Mouse (Mus musculus) liver, embryonic 12.5 days (tissue): Measurements from ENCODE around the gene Uvssa. TPM values are rescaled to one million over a fixed set of nuclear protein-coding genes. Genes with fewer than 3 reads are reported as not detected.

ENCODE experiments used
- ATAC-seq: fragments of 200-750 bp; cut with Nextera tagmentation; 2 replicates; pipeline ENCODE4 v1.8.0; 2017; ENCODE audit warnings: moderate number of reproducible peaks, mild to moderate bottlenecking, moderate library complexity
- H3K27ac ChIP-seq: fragments of 300-500 bp; sonication (generic); 2 replicates; pipeline ENCODE4 v1.5.1; 2016; ENCODE audit warnings: mild to moderate bottlenecking
- H3K27me3 ChIP-seq: fragments of 300-500 bp; sonication (generic); replicated peaks from 2 replicates; pipeline ENCODE4 v1.6.1; 2016; ENCODE audit warnings: mild to moderate bottlenecking, moderate library complexity
- H3K36me3 ChIP-seq: fragments of 300-500 bp; sonication (generic); 2 replicates; pipeline ENCODE4 v1.6.1; 2016; ENCODE audit warnings: mild to moderate bottlenecking, moderate library complexity
- H3K4me1 ChIP-seq: fragments of 300-500 bp; sonication (generic); 2 replicates; pipeline ENCODE4 v1.6.1; 2016
- H3K4me2 ChIP-seq: fragments of 300-500 bp; sonication (generic); 2 replicates; pipeline ENCODE4 v1.6.1; 2016; ENCODE audit warnings: mild to moderate bottlenecking, moderate library complexity
- H3K4me3 ChIP-seq: fragments of 300-500 bp; sonication (generic); 2 replicates; pipeline ENCODE4 v1.5.1; 2016; ENCODE audit warnings: mild to moderate bottlenecking, moderate library complexity
- H3K9ac ChIP-seq: fragments of 300-500 bp; sonication (generic); 2 replicates; pipeline ENCODE4 v1.6.1; 2016; ENCODE audit warnings: mild to moderate bottlenecking, moderate library complexity
- H3K9me3 ChIP-seq: fragments of 300-500 bp; sonication (generic); replicated peaks from 2 replicates; pipeline ENCODE4 v1.6.1; 2016; ENCODE audit warnings: mild to moderate bottlenecking, moderate library complexity
- WGBS: fragments of 180-500 bp; shearing (Covaris S2); methylation state at CpG from one replicate; pipeline ENCODE4 v1.1.7; 2016; ENCODE audit not compliant: insufficient replicate concordance; 5-methylcytosine and 5-hydroxymethylcytosine counted together
- polyA plus RNA-seq: library from polyadenylated mRNA; unstranded; fragments of >200 nt; fragmentation: Nextera tagmentation; extraction: Ambion mirVana; gene quantifications from 2 replicates; pipeline ENCODE4 v1.2.1, GENCODE M21; 2016

Gene Uvssa
- polyA plus RNA-seq, 1 experiment from 2014 or later, result 3.6 TPM

DNA sequence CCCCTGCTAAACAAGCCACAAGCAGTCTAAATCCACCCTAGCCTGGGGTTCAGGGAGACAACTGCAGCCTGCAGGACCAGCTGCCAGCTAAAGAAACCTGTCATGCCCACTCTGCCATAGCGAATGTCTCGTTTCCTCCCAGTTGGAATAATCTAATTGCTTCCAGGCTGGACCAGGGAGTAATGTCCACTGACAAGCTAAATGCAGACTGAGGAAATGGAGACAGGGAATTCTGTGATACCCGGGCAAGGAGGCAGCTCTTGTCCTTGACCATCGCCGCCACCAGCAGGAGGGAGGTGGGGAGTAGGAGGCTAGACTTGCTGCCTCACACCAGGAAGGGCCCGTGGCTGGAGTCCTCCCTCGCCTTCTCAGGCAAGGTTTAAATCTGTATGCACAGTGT, 86.0 kb downstream of the Uvssa start:
- H3K4me1 ChIP-seq, result no peaks in the 10 kb centered on the region
- no peak for ATAC-seq
- no peak overlapping the region for H3K4me3 ChIP-seq
- 58% methylated on average over 7 of the region's 7 CpGs for WGBS
- H3K27me3 ChIP-seq, result 0 out of 2 replicates have a peak, but pooled peaks cover 17% of the 10 kb centered on the region
- H3K27ac ChIP-seq, result no peak overlapping the region
- H3K4me2 ChIP-seq, result no peak overlapping the region
- no peak overlapping the region for H3K9ac ChIP-seq
- H3K9me3 ChIP-seq, result no peaks in the 10 kb centered on the region
- no peaks in the 10 kb centered on the region for H3K36me3 ChIP-seq

DNA sequence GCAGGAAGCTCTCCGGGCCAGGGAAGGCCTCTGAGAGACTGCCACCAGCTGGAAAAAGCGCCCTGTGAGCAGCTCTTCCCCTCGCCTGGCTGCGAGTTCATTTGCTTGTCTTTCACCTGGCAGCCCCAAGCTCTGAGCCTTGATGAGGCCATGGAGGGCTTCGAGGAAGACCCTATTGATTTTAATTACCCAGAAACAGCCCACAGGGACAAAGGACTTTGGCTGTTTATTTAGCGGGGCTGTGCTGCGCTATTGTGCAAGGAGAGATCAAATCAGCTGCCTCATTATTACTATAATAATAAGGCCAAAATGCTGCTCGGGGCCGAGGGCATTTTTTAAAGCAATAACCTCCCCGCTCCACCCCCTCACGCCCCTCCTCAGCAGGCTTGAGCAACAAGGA, 87.1 kb downstream of the Uvssa start:
- 0 out of 2 replicates have a peak, but pooled peaks cover 20% of the 10 kb centered on the region for H3K27me3 ChIP-seq
- H3K4me3 ChIP-seq, result no peak overlapping the region
- ATAC-seq, result no peak
- no peak overlapping the region for H3K9ac ChIP-seq
- H3K9me3 ChIP-seq, result no peaks in the 10 kb centered on the region
- H3K36me3 ChIP-seq, result no peaks in the 10 kb centered on the region
- no peaks in the 10 kb centered on the region for H3K4me1 ChIP-seq
- WGBS, result 48% methylated on average over 11 of the region's 11 CpGs
- H3K27ac ChIP-seq, result no peak overlapping the region
- H3K4me2 ChIP-seq, result no peak overlapping the region

Other genes with a start within 250 kb of the Uvssa start
- 4.8 and 5.4 TPM in 2 replicates for gene Spon2, start 160.1 kb upstream of the Uvssa start, polyA plus RNA-seq
- gene Ctbp1, start 103.6 kb upstream of the Uvssa start, polyA plus RNA-seq, result 279 and 296 TPM in 2 replicates
- 64.2 and 67.7 TPM in 2 replicates for gene Maea, start 43.0 kb upstream of the Uvssa start, polyA plus RNA-seq
- gene Nkx1-1, start 55.4 kb downstream of the Uvssa start, polyA plus RNA-seq, result not detected in 2 replicates